Mouse (Mus musculus) layer of hippocampus, postnatal 36 days (tissue): ENCODE measurements around the gene 1700125H20Rik. TPM values are rescaled to one million over a fixed set of nuclear protein-coding genes. Genes with fewer than 3 reads are reported as not detected.

Experiments
- DNase-seq, 2 experiments: peaks; one replicate each; pipeline ENCODE4 v3.0.0; 2022
- total RNA-seq, 2 experiments: library from RNA; stranded (reverse); gene quantifications; 2 replicates each; pipeline ENCODE4 v1.2.3; 2021

The 1700125H20Rik gene
- total RNA-seq, 2 experiments from 2014 or later: not detected

GRCm38 (mm10) chr11:85184839-85185238 is 14.6 kb downstream of the 1700125H20Rik start:
- DNase-seq: no peak

GRCm38 (mm10) chr11:85189110-85189509 is 18.9 kb downstream of the 1700125H20Rik start:
- DNase-seq: no peak

- DNase-seq: no peak
Measured at GRCm38 (mm10) chr11:85190741-85191140, 20.5 kb downstream of the 1700125H20Rik start.

- no peak for DNase-seq
Measured at GRCm38 (mm10) chr11:85194206-85194605, 24.0 kb downstream of the 1700125H20Rik start.

- no peak for DNase-seq
Measured at GRCm38 (mm10) chr11:85196046-85196445, 25.8 kb downstream of the 1700125H20Rik start.

- no peak for DNase-seq
Measured at GRCm38 (mm10) chr11:85198906-85199305, 28.7 kb downstream of the 1700125H20Rik start.

- no peak for DNase-seq
Measured at GRCm38 (mm10) chr11:85206231-85206630, 36.0 kb downstream of the 1700125H20Rik start.

- DNase-seq: no peak
Measured at GRCm38 (mm10) chr11:85211151-85211550, 40.9 kb downstream of the 1700125H20Rik start.

GRCm38 (mm10) chr11:85213215-85213614 is 43.0 kb downstream of the 1700125H20Rik start:
- no peak for DNase-seq

GRCm38 (mm10) chr11:85214679-85215078 is 44.5 kb downstream of the 1700125H20Rik start:
- no peak for DNase-seq

- no peak for DNase-seq
Measured at GRCm38 (mm10) chr11:85219014-85219413, 48.8 kb downstream of the 1700125H20Rik start.

- DNase-seq: no peak
Measured at GRCm38 (mm10) chr11:85222561-85222960, 52.4 kb downstream of the 1700125H20Rik start.

GRCm38 (mm10) chr11:85223248-85223647 is 53.0 kb downstream of the 1700125H20Rik start:
- no peak for DNase-seq

Other genes with a start within 250 kb of the 1700125H20Rik start
- gene Car4, start 212.6 kb upstream of the 1700125H20Rik start, total RNA-seq: 10 to 100 TPM; 81.8 to 83.1 TPM
- 10 to 100 TPM; 91.4 to 93.5 TPM for gene Usp32, start 30.2 kb upstream of the 1700125H20Rik start, total RNA-seq
- gene Appbp2, start 64.7 kb downstream of the 1700125H20Rik start, total RNA-seq: 10 to 100 TPM; 51.5 to 52.7 TPM
- gene Ppm1d, start 140.8 kb downstream of the 1700125H20Rik start, total RNA-seq: 10 to 100 TPM; 14.3 to 16.6 TPM
- gene Bcas3, start 182.8 kb downstream of the 1700125H20Rik start, total RNA-seq: 10 to 100 TPM; 64.9 to 69.2 TPM